Mouse (Mus musculus) lung, postnatal 25 days (tissue): ENCODE results near the gene Ager.
A peak's percentile ranks its signal among the peaks of the same experiment; 100 is the strongest.

Source experiments
- DNase-seq: peaks from one replicate; pipeline ENCODE4 v3.0.0; 2022; ENCODE audit warnings: low spot score

The Ager gene

DNA sequence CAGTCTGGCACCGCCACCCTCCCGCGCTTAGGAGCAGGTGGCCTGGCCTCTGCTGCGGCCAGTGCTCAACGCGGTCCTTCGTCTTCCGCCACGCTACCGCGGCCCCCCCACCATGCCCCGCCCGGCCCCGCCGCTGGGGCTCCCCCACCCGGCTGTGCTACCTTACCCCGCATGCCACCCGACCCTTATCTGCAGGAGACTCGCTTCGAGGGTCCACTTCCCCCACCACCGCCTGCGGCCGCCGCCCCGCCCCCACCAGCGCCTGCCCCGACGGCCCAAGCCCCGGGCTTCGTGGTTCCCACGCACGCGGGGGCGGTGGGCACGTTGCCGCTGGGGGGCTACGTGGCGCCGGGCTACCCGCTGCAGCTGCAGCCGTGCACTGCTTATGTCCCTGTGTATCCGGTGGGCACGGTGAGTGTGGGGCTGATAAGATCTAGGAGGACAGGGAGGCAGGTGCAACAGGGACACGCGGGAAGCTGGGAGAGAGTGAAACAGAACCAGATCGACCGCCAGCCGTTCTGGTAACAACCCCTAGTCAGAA lies 33.2 kb downstream of the Ager start:
- no peak for DNase-seq

DNA sequence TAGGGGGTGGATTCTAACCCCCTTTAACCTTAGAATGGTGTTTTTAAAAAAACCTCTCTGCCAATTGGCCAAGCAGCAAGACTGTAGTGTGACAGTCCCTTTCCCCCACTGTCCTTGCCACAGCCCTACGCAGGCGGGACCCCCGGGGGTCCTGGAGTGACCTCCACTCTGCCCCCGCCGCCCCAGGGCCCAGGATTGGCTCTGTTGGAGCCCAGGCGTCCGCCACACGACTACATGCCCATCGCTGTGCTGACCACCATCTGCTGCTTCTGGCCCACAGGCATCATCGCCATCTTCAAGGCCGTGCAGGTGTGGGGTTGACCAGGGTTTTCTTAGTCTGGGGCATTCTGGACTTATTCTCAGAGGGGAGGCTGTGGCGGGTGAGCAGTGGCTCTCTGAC lies 34.0 kb downstream of the Ager start:
- DNase-seq: no peak

DNA sequence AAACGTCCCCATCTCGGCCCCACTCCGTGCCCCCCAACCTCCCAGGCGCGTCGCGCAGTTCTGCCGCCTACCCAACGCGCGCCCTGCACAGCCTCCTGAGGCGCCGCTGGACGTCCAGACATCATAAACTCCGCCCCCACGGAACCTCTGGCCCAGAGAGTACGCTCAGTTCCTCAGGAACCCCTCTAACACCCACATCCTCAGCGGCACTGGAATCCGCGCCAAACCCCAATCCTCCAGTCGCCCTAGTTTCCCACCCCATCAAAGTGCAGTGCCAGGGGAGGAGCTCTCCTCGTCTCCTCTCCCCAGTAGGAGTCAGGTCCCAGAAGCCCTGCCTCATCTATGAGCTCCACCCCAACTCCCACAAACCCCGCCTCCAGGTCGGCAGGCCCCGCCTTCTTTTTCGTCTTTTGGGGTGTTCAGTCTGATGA lies 34.6 kb downstream of the Ager start:
- DNase-seq: peak; percentile 85

DNA sequence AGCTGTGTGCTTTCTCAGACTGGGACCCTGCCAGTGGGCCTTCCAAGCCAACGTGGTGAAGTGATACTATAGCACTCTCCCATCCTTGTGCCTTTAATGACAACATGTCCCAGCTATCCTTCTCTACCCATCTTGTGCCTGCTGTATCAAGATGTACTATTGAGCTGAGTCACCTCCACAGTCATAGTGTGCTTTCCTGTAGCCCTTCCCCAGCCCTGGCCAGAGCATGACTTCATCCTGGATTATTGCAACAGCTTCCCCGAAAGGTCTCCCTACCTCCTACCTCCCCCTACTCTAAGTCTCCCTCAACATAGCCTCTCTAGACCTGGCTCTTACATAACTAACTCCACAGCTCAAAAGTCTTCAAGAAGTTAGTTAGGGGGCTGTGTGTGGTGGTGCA lies 38.0 kb downstream of the Ager start:
- DNase-seq: no peak

DNA sequence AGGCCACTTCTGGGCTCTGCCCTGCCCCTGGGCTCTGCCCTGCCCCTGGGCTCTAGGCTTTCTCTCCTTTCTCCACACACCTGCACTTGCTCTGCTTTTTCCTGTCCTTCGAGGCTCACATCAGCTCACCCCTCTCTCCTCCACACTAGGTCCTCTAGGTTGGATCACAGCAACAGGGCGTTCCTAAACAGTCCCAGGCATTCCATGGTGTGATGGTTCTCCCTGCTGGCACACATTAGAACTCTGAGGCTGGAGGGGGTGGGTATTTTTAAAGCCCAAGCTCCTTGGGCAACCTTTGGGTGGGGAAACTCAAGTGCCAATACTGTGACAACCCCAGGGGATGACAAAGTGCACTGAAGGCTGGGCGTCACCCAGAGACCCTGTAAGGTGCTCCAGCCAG lies 39.8 kb downstream of the Ager start:
- DNase-seq: no peak

DNA sequence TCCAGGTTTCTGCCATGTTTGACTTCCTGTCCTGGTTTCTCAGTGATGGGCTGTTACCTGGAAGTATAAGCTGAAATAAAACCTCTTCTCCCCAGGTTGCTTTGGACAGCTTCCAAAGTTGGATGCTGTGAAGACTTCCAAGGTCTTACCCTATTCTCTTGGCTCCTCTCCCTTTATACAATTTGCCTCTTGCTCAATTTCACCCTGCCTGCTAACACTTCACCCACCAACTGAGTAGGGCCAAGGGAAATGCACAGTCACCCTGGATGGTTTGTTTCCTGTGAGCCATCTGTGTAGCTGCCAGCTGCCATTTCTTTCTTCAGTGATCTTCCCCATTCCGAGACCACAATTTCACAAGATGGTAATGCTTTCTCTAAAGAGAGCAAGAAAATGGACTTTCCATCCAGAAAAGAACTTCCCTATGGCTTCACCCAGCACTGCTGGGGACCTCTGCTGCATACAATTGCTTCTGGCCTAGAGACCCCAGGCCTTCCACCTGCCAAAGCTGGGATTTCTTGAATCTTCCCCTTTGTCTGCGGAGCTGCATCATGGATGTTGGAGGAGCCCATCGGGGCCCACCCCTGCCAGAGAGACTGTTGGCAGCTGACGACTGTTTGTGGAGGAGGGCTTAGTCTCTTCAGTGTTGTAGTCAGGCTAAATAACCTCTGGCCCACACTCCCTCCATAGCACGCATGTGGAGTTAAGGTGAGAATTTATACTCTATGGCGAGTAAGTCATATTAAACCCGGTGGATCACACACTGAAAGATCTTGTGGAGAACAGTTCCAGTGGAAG lies 42.0 kb downstream of the Ager start:
- no peak for DNase-seq

DNA sequence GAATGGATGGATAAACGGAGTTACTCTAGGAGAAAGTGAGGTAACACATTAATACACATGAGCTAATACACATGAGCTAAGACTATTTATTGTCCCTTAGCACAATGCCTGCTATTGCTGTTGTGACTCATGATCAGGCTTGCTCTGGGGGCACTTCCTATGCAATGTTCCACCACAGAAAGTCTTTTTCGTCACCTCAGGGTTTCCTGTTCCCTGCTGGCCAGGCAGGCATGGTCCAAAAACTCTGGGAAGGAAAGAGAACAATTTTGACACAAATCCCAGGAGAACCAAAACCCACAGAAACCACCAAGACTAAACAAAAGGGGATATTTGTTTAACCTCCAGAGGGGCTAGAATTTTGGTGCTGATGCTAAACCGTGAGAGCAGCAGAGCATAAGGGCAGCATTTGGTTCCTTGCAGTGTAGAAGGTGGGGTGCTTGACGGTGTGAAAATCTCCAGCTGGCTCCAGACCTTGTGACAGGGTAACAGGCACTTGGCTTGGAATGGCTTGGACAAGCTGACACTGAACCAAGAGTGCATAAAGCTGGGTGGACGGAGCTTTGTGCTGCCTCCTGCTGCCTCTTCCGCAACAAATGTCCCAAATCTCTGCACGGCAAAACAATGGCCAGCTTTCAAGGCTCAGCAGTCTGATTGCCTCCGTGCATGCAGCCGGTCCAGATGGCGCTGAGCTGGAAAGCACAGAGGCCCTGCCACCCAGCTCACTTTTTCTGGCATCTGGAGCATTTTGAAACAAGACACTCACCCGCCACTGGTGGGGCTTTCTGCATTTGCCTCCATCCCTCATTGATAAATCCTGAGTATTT lies 43.3 kb downstream of the Ager start:
- no peak for DNase-seq

DNA sequence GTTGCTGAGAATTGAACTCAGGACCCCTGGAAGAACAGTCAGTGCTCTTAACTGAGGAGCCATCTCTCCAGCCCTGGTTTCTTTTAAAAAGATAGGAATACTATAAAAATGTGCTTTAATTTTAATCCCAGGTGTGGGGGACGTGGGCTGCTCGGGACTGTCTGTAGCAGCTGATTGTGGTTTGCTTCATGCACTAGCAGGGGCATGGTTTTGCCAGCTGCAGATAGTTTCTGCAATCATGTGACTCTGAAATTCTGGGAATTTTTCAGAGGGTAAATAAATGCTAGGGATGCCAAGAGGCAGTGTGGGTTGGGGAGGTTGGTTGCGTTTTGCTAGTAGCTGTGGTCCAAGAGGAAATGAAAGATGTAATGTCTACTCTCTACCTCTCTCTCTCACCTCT lies 44.3 kb downstream of the Ager start:
- no peak for DNase-seq

DNA sequence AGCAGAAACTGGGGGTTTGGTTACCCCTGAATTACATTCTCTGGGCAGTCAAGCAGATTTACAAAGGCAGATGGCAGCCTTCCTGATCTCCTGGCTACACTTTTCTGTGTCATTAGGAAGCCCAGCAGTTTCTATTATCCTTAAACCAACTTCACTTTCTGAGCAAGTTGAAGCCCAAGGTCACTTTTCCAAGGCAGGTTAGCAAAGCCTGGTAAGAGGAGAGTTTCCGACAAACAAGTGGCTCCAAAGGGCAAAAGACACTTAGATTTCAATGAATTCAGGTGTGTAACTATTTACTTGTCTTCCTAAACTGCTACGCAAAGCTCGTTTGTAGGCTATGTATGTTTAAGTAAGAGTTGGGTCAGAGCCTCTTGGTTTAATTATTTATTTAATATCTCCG lies 45.7 kb downstream of the Ager start:
- DNase-seq: no peak

DNA sequence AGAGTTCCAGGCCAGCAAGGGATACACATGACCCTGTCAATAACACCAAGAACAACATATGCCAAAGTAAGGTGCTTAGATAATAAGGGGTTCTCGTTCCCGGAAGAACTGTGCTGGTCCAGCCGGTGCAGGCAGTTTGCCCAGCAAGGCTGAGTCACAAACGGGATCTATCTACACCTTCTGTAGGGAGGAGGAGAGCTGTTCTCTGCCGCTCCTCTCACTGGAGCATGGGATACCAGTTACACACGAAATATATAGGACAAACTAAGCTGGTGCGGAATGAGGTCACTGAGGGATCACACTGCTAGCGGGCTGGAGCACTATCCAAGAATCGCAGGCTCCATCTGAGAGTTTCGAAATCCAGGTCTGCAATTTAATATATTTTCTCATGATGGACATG lies 46.3 kb downstream of the Ager start:
- DNase-seq: no peak

DNA sequence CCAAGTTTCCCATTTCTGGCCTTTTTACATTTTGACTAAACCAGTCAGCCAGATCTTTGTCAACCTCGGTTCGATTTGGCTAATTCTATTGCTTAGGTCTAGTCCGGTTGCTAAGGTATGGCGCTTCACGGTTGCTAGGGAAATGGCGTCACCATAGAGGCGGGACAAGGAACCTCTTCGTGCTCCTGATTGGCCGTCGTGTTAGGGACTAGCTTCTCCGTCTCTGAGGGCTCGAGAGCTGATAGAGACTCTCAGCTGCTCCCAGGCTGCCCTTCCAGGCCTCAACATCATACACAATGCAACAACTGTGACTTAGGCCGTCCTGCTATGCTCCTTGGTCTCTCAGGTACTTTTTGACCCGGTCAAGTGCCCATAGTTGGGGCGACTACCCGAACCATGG lies 46.9 kb downstream of the Ager start, which contains the start of gene Fkbpl:
TSS of gene Fkbpl (plus strand) at position 157 of the 400 bp plus-strand sequence.
- peak; percentile 98 for DNase-seq

DNA sequence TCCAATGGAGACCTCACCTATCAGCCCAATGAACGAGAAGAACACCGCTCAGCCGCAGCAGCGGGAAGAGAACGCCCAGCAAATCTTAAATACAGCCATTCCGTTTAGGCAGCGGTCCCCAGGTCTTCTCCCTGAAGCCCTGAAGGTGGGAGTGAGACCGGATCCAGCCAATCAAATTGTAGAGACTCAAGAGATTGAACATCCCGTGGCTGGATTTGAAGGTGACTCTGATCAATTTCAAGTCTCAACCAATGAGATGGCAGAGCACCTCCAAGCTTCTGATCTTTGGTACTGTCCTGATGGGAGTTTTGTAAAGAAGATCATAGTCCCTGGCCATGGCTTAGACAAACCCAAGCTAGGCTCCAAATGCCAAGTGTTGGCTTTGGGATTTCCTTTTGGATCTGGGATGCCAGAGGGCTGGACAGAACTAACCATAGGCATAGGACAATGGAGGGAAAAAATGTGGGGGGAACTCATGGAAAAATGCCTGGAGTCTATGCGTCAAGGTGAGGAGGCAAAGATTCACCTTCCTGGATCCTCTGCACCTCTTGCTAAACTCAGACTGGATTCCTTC lies 47.7 kb downstream of the Ager start:
- DNase-seq: no peak

DNA sequence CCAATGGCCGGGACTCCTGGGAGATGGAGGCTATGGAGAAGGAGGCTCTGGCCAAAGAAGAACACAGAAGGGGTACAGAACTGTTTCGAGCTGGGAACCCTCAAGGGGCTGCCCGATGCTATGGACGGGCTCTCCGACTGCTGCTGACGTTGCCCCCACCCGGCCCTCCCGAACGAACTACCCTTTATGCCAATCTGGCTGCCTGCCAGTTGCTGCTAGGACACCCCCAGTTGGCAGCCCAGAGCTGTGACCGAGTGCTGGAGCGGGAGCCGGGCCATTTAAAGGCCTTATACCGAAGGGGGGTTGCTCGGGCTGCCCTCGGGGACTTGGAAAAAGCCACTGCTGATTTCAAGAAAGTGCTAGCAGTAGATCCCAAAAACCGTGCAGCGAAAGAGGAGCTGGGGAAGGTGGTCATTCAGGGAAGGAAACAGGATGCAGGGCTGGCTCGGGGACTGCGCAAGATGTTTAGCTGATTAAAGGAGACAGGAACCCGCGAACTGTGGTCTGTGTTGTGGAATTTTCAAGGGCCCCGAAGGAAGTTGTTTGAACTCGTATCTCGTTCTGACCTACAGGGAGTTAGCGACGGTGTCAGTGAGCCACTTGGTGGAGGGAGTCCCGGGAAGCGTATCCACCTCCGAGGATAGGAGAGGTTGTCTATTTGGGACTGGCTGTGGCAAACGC lies 48.3 kb downstream of the Ager start:
- DNase-seq: no peak

DNA sequence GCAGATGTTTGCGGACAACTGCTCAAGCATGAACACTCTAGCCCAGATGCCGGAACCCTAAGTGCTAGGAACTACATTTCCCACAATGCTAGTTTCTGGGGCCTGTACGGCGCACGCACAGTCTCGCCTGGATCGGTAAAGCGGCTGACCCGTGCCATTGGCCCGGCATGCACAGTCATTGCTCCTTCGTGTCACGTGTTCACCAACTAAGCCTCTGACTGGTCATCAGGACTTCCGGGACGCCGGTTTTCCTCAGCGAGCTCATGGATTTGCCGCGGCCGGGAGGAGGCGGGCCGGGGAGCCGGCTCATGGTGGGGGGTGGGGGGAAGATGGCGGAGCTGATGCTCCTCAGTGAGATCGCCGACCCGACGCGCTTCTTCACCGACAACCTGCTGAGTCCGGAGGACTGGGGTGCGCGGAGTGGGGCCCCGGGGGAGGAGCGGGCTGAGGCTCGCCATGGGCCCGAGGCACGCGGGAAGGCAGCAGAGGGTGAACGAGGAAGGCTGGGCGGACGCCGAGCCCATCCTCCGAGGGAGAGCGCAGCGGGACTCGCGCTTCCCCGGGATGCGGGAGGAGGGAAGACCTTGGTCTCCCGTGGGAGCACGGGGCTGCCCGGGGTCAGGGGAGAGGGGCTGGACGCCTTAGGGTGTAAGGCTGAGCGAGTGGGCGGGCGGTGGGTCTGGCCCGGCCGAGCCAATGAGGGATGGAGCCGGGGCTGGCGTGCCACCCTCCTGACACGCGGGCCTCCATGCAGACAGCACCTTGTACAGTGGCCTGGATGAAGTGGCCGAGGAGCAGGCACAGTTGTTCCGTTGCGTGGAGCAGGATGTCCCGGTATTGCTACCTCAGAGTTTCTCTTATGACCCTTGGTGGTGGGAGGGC lies 49.5 kb downstream of the Ager start, which contains the start of gene Atf6b:
TSS of gene Atf6b (plus strand) at position 241 of the 882 bp plus-strand sequence.
- peak; percentile 99 for DNase-seq

DNA sequence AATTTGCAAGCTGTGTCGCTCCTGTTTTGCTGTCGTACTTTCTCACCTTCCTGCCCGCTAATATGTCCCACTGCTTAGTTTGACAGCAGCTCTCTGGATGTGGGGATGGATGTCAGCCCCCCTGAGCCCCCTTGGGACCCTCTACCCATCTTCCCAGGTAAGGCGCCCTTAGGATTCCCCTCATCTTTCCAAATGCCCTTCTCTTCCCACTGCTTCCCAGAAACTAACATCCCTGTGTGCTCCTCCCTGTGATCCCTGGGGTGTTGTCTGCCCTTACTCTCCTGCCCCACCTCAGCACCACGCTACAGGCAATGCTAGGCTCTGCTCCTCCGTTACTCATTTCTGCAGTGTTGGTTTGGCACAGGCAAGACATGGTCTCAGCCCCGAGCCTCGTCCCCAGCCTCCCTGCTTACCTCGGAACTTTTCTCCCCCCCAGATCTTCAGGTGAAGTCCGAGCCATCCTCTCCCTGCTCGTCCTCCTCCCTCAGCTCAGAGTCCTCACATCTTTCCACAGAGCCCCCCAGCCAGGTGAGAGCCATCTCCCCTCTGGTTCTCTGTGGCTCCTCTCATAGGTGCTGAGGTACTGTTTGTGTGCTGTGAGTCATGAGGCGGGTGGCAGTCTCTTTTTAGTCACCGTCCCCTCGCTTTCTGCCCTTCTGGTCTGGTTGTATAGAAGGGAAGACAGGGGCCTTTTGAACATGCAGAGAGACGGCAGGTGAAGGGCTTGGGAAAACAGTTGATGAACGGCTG lies 50.7 kb downstream of the Ager start:
- no peak for DNase-seq

DNA sequence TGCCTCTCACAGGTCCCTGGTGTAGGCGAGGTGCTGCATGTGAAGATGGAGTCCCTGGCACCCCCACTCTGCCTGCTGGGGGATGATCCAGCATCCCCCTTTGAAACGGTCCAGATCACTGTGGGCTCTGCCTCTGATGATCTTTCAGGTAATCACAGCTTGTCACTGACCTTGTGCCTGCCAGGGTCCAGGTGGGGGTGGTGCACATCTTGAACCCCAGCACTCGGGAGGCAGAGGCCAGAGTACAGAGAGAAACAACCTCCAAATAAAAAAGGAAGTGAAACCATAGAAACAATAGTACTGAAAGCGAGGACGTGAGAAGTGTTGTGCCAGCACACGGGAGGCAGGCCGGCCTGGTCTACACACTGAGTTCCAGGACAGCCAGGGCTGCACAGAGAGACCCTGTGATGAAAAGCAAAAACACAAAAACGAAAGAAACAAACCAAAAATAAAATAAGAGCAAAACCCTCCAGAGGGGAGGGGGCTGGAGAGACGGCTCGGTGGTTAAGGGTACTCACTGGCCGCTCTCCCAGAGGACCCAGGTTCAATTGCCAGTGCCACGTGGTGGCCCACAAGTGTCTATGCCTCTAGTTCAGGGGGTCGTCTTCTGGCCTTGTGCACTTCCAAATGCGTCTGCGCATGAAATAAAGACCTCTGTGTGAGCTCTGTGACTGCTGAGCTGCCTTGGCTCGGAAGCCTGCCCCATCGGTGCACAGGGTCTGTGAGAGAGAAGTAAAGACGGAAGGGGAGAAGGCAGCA lies 51.6 kb downstream of the Ager start:
- no peak for DNase-seq
